Mouse (Mus musculus) B cell, adult (primary cell): ENCODE data around the gene Bicdl1. TPM values are rescaled to one million over a fixed set of nuclear protein-coding genes. Genes with fewer than 3 reads are reported as not detected.

Source experiments
- total RNA-seq: library from RNA; stranded (reverse); gene quantifications from 4 replicates; pipeline ENCODE4 v1.2.4, GENCODE M21; 2023; ENCODE audit not compliant: inconsistent age

Bicdl1 gene
- 2.7 to 3.9 TPM (median 3.1 TPM) in 4 replicates for total RNA-seq

GRCm38 (mm10) chr5:115731001-115731731, at the start of gene Bicdl1:
TSS of gene Bicdl1 (minus strand) at chr5:115731621.

GRCm38 (mm10) chr5:115631505-115632357, 99.7 kb downstream of the Bicdl1 start, which contains the start of gene Rab35:
TSS of gene Rab35 (plus strand) at chr5:115631908.

Other genes starting within 250 kb of the Bicdl1 start
- 10.2 to 16.0 TPM (median 14.4 TPM) in 4 replicates for gene Sirt4, start 246.9 kb downstream of the Bicdl1 start, total RNA-seq
- gene Pxn, start 224.9 kb downstream of the Bicdl1 start, total RNA-seq = 69.9 to 79.7 TPM (median 77.5 TPM) in 4 replicates
- gene Rplp0, start 172.2 kb downstream of the Bicdl1 start, total RNA-seq = 1,421 to 1,632 TPM (median 1,486 TPM) in 4 replicates
- 107 to 117 TPM (median 109 TPM) in 4 replicates for gene Gcn1l1, start 166.4 kb downstream of the Bicdl1 start, total RNA-seq
- gene Rab35, start 99.7 kb downstream of the Bicdl1 start, total RNA-seq = 57.0 to 72.4 TPM (median 59.9 TPM) in 4 replicates
- gene Cit, start 113.7 kb upstream of the Bicdl1 start, total RNA-seq = 4.0 to 6.8 TPM (median 5.0 TPM) in 4 replicates